Mouse (Mus musculus): ENCODE measurements at regions not wholly inside any gene's neighbourhood (a gene's known extent, or its start where the extent isn't known, plus 50 kb on each side); places are given as distances from the start of the nearest gene placed in this dataset.

DNA sequence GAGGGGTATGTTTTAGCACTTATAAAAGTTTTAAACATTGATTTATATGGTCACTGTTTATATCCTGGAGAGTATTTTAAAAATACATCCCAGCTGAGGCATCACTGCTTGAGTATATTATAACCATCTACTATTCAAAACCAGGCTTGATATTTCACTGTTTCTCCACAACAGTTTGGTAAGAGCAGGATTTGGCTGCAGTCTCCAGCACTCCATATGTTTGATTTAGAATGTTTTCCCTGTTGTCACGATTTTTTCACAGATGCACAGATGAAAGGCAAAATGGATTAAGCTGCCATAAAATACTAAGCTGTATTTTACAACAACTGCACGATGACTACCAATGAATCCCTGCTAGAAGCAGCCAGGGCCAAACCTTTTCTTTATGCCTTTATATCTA, 166.6 kb downstream of the Cox7b2 start:
- no peak overlapping the region for H3K4me3 ChIP-seq (ENCODE audit: low read depth, low read length)
- 67% methylated on average over 2 of the region's 2 CpGs for WGBS

DNA sequence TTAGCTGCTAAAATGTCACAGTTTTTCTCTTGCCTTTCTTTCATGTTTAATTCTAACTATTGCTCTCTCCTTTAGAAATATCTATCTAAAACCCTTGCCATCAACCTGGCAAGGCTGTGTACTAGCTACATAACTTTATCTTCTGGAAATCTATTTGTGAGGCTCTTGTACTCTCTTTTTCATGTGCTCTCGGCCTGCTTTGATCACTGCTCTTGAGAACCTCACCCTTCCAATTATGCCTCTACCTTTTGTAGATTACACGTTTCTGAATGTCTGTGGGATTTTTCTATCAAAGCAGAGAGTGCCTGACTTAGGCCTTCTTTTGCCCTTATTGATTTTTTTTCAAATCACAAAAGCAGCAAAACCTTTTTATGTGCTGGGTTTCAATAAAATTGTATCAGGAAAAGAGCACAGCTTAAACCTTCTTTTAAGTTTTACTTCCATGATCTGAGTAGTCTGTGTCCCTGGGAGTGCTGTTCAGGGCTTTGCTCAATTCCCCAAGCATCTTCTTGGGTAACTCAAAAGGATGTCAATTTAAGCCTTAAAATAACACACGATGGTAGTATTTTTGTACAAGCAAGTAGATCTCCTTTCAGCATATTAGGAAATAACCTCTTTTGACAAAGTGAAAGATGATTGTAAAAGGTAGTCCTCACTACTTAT, 181.7 kb downstream of the Cox7b2 start:
- Histone ChIP-seq H3K4me1 (ENCODE audit: control insufficient read depth, insufficient read depth, low read length) (no peaks in the 10 kb centered on the region), H3K4me3 (ENCODE audit: low read depth, low read length) (no peak overlapping the region), H3K4me2 (ENCODE audit: low read depth, low read length) (no peak overlapping the region), H3K9me3 (ENCODE audit: control insufficient read depth, low read length) (no peaks in the 10 kb centered on the region), H3K36me3 (ENCODE audit: control insufficient read depth, insufficient read depth, low read length) (no peaks in the 10 kb centered on the region), H3K27me3 (replicated peaks; ENCODE audit: control insufficient read depth, insufficient read depth, low read length) (no peaks in the 10 kb centered on the region), H3K9ac (ENCODE audit: low read depth, low read length) (no peak overlapping the region), H3K27ac (replicated peaks; ENCODE audit: low read depth, low read length) (no peak overlapping the region)
- WGBS: 56% methylated on average over 3 of the region's 3 CpGs
- ATAC-seq (ENCODE audit: low read depth) (no peak), DNase-seq (ENCODE audit: low spot score) (no peak)

More for the DNA sequence above, 166.6 kb downstream of the Cox7b2 start:
- no peak for ATAC-seq (ENCODE audit: low read depth)
- Histone ChIP-seq H3K27ac (replicated peaks; ENCODE audit: low read depth, low read length) (no peak overlapping the region), H3K9ac (ENCODE audit: low read depth, low read length) (no peak overlapping the region), H3K27me3 (replicated peaks; ENCODE audit: control insufficient read depth, insufficient read depth, low read length) (no peaks in the 10 kb centered on the region), H3K4me1 (ENCODE audit: control insufficient read depth, insufficient read depth, low read length) (no peaks in the 10 kb centered on the region), H3K9me3 (ENCODE audit: control insufficient read depth, low read length) (no peaks in the 10 kb centered on the region), H3K4me2 (ENCODE audit: low read depth, low read length) (no peak overlapping the region), H3K36me3 (ENCODE audit: control insufficient read depth, insufficient read depth, low read length) (no peaks in the 10 kb centered on the region)
- no peak for DNase-seq (ENCODE audit: low spot score)

DNA sequence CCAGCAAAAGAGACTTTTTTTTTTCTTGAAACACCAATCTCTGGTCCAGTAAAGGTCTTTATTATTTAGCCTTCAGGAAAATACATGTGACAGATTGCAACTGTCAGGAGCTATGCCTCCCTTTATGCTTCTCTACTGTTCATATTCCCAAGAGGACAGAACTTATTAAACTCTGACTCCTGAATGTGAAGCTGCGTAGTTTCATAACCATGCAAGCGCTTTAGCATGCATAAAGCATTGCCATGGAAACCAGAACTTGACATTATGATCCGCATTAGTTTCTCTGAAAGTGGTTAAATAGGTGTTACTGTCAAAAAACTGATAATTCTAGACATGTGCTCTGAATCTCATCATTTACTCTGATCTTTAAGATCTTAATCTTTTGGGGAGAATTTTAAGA, 206.5 kb downstream of the Cox7b2 start:
- ATAC-seq (ENCODE audit: low read depth) (no peak), DNase-seq (ENCODE audit: low spot score) (no peak)
- Histone ChIP-seq H3K27me3 (replicated peaks; ENCODE audit: control insufficient read depth, insufficient read depth, low read length) (no peaks in the 10 kb centered on the region), H3K36me3 (ENCODE audit: control insufficient read depth, insufficient read depth, low read length) (no peaks in the 10 kb centered on the region), H3K9me3 (ENCODE audit: control insufficient read depth, low read length) (no peaks in the 10 kb centered on the region), H3K4me2 (ENCODE audit: low read depth, low read length) (no peak overlapping the region), H3K9ac (ENCODE audit: low read depth, low read length) (no peak overlapping the region), H3K27ac (replicated peaks; ENCODE audit: low read depth, low read length) (no peak overlapping the region), H3K4me3 (ENCODE audit: low read depth, low read length) (no peak overlapping the region), H3K4me1 (ENCODE audit: control insufficient read depth, insufficient read depth, low read length) (no peaks in the 10 kb centered on the region)
- 81% methylated on average over 3 of the region's 3 CpGs for WGBS

DNA sequence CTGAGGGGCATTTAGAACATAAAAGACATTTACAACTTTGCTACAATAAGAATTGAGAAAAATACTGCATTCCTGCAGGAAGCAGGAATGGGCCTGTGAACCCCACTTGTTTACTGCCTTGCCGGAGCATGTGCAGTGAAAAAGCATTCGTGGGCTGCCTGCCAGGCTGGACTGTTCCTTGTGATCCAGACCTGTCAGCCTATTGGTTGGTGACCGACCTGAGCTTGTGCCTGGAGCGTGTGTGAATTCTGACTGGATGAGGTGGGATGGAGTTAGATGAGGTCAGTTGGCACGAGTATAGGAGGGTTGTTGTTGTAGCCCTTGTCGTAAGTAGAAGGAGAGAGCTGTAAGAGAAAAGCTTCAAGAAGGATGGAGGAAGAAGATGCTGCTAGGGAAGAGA, 213.8 kb upstream of the Gabra2 start:
- Histone ChIP-seq H3K27ac (replicated peaks; ENCODE audit: low read depth, low read length) (no peak overlapping the region), H3K4me1 (ENCODE audit: control insufficient read depth, insufficient read depth, low read length) (no peaks in the 10 kb centered on the region), H3K4me3 (ENCODE audit: low read depth, low read length) (no peak overlapping the region), H3K9ac (ENCODE audit: low read depth, low read length) (no peak overlapping the region), H3K4me2 (ENCODE audit: low read depth, low read length) (no peak overlapping the region), H3K36me3 (ENCODE audit: control insufficient read depth, insufficient read depth, low read length) (no peaks in the 10 kb centered on the region), H3K27me3 (replicated peaks; ENCODE audit: control insufficient read depth, insufficient read depth, low read length) (no peaks in the 10 kb centered on the region), H3K9me3 (ENCODE audit: control insufficient read depth, low read length) (no peaks in the 10 kb centered on the region)
- ATAC-seq (ENCODE audit: low read depth) (no peak), DNase-seq (ENCODE audit: low spot score) (no peak)
- 79% methylated on average over 6 of the region's 6 CpGs for WGBS

GRCm38 (mm10) chr5:71262202-71262883, 166.7 kb upstream of the Gabra2 start:
- DNase-seq (ENCODE audit: low spot score) (no peak), ATAC-seq (ENCODE audit: low read depth) (no peak)
- Histone ChIP-seq H3K36me3 (ENCODE audit: control insufficient read depth, insufficient read depth, low read length) (no peaks in the 10 kb centered on the region), H3K4me2 (ENCODE audit: low read depth, low read length) (no peak overlapping the region), H3K27me3 (replicated peaks; ENCODE audit: control insufficient read depth, insufficient read depth, low read length) (no peaks in the 10 kb centered on the region), H3K4me1 (ENCODE audit: control insufficient read depth, insufficient read depth, low read length) (no peaks in the 10 kb centered on the region), H3K4me3 (ENCODE audit: low read depth, low read length) (no peak overlapping the region), H3K27ac (replicated peaks; ENCODE audit: low read depth, low read length) (no peak overlapping the region), H3K9me3 (ENCODE audit: control insufficient read depth, low read length) (no peaks in the 10 kb centered on the region), H3K9ac (ENCODE audit: low read depth, low read length) (no peak overlapping the region)
- 66% methylated on average over 7 of the region's 7 CpGs for WGBS

DNA sequence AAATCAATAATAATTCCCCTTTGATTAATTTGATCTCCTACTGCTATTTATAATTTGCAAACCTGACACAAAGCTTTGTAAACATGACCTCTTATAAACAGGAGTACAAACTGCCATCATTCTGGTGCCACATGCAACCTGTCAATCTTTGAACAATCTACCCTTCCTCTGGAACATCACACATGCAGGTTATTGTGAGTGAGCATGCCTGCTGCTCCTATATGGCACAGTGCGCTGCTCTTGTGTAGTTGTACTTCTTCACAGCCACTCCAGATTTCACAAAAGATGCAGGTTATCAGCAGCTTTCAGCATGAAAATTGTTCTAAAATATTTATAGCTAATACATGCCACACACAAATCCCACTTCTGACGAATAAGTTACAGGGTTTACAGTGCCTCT, 153.6 kb upstream of the Gabra2 start:
- no peak overlapping the region for H3K4me3 ChIP-seq (ENCODE audit: low read depth, low read length)
- no peak for DNase-seq (ENCODE audit: low spot score)
- no peaks in the 10 kb centered on the region for H3K4me1 ChIP-seq (ENCODE audit: control insufficient read depth, insufficient read depth, low read length)
- 80% methylated on average over 2 of the region's 2 CpGs for WGBS
- H3K36me3 ChIP-seq (ENCODE audit: control insufficient read depth, insufficient read depth, low read length): no peaks in the 10 kb centered on the region
- H3K27me3 ChIP-seq (replicated peaks; ENCODE audit: control insufficient read depth, insufficient read depth, low read length): no peaks in the 10 kb centered on the region
- no peak overlapping the region for H3K27ac ChIP-seq (replicated peaks; ENCODE audit: low read depth, low read length)
- ATAC-seq (ENCODE audit: low read depth): no peak
- no peaks in the 10 kb centered on the region for H3K9me3 ChIP-seq (ENCODE audit: control insufficient read depth, low read length)
- H3K4me2 ChIP-seq (ENCODE audit: low read depth, low read length): no peak overlapping the region
- no peak overlapping the region for H3K9ac ChIP-seq (ENCODE audit: low read depth, low read length)

DNA sequence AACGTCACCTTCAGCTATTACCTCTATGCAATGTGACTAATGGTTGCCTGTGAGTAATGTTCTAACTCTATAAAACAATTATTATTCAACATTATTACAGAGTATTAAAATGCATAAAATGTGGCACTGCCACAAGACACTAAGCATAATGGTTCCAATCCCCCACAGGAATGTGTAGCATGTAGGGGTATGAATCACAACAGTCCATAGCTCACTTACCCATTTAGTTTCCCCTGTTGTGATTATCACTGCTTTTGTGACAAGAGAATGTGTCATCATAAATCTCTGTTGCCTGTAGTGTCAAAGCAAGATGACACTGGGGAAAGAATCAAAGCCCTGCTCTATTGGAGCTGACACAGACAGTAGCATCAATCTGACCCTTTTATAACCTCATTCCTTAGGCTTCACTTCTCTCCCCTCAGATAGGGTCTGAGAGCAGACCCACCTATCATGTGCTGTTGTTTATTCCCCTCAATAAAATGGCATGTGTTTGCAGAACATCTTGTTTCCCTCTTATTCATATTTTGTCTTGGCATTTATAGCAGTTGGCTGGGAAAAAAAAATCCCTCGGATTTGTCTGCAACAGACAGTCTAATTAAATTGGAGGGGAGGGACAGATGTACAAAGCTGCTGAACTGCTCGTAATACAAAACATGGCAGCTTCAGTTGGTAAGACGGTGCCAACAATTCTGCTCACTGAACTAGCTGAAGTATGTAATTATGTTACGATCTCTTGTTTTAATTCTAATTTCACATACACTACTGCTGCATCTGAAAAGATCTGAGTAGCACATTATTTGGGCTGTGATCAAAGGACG, 152.9 kb upstream of the Gabra2 start:
- Histone ChIP-seq H3K4me1 (ENCODE audit: control insufficient read depth, insufficient read depth, low read length) (no peaks in the 10 kb centered on the region), H3K27me3 (replicated peaks; ENCODE audit: control insufficient read depth, insufficient read depth, low read length) (no peaks in the 10 kb centered on the region), H3K4me2 (ENCODE audit: low read depth, low read length) (no peak overlapping the region), H3K4me3 (ENCODE audit: low read depth, low read length) (no peak overlapping the region), H3K27ac (replicated peaks; ENCODE audit: low read depth, low read length) (no peak overlapping the region), H3K36me3 (ENCODE audit: control insufficient read depth, insufficient read depth, low read length) (no peaks in the 10 kb centered on the region), H3K9ac (ENCODE audit: low read depth, low read length) (no peak overlapping the region), H3K9me3 (ENCODE audit: control insufficient read depth, low read length) (no peaks in the 10 kb centered on the region)
- 73% methylated on average over 6 of the region's 6 CpGs for whole genome bisulfite sequencing
- DNase-seq (ENCODE audit: low spot score) (no peak), ATAC-seq (ENCODE audit: low read depth) (no peak)

DNA sequence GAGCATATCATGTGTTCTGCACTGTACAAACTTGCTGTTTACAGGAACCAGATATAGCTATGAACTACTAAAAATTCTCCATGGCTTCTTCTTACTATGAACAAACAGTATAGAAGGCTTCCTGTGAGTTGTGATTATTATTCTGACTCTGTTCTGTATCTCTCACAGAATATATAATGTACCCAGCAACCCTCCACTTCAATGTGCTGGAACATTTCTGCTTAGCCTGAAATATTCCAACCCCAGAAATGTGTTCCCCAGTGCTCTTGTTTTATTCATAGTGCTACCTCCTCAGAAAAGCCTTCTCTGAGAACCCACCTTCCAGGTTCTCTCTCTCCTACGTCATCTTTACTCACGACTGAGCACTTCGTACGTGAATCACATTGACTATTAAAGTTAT, 132.0 kb upstream of the Gabra2 start:
- H3K4me3 ChIP-seq (ENCODE audit: low read depth, low read length): no peak overlapping the region
- DNase-seq (ENCODE audit: low spot score): no peak
- no peak overlapping the region for H3K27ac ChIP-seq (replicated peaks; ENCODE audit: low read depth, low read length)
- H3K27me3 ChIP-seq (replicated peaks; ENCODE audit: control insufficient read depth, insufficient read depth, low read length): no peaks in the 10 kb centered on the region
- ATAC-seq (ENCODE audit: low read depth): no peak
- H3K36me3 ChIP-seq (ENCODE audit: control insufficient read depth, insufficient read depth, low read length): no peaks in the 10 kb centered on the region
- 91% methylated on average over 4 of the region's 4 CpGs for WGBS
- no peak overlapping the region for H3K9ac ChIP-seq (ENCODE audit: low read depth, low read length)
- no peak overlapping the region for H3K4me2 ChIP-seq (ENCODE audit: low read depth, low read length)
- no peaks in the 10 kb centered on the region for H3K9me3 ChIP-seq (ENCODE audit: control insufficient read depth, low read length)
- H3K4me1 ChIP-seq (ENCODE audit: control insufficient read depth, insufficient read depth, low read length): no peaks in the 10 kb centered on the region
